Mouse (Mus musculus): ENCODE measurements at regions not wholly inside any gene's neighbourhood (a gene's known extent, or its start where the extent isn't known, plus 50 kb on each side); places are given as distances from the start of the nearest gene placed in this dataset.

DNA sequence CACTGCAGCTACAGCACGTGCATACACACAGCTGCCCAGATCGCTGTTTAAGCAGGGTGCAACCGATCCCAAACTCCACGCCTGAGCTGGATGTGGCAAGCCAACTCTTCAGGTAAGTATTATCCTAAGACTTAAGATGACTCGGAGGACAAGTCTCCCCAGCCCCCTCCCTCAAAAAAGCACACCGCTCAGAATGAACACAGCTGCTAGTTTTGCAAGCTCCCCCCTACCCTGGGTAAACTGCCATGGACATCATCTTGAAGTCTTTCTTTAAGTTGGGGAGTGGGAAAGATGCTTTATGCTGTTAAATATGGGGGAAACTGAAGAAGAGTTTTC is 448.1 kb downstream of the Cd83 start:
- ATAC-seq (ENCODE audit: low read depth) = no peak
- WGBS (ENCODE audit: insufficient replicate concordance) = 74% methylated on average over 6 of the region's 6 CpGs
- DNase-seq = no peak
- no peaks in the 10 kb centered on the region for H3K9me3 ChIP-seq (replicated peaks)
- no peaks in the 10 kb centered on the region for H3K36me3 ChIP-seq
- no peaks in the 10 kb centered on the region for H3K27me3 ChIP-seq
- H3K27ac ChIP-seq = no peak overlapping the region
- H3K4me1 ChIP-seq (replicated peaks) = peaks cover 5% of the 10 kb centered on the region; the same call in 1 of the 2 replicates
- H3K9ac ChIP-seq = no peak overlapping the region
- H3K4me2 ChIP-seq = no peak overlapping the region
- no peak overlapping the region for H3K4me3 ChIP-seq (replicated peaks)

DNA sequence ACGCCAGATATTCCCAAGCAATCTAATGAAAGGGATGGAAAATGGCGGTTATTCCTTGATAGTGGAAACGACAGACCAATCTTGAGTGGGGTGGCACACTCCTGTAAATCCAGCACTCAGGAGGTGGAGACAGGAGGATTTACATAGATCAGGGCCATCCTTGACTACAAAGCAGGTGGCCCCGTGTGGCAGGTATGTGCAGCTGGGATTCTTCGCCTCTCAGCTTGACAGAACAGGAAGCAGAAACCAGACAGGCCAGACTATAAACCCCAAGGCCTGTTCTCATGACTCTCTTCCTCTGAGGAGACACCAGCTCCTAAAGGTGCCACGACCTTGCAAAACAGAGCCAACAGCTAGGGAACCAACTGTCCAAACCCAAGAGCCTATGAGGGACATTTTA is 449.7 kb downstream of the Cd83 start:
- ATAC-seq (ENCODE audit: low read depth) (no peak), DNase-seq (no peak)
- 64% methylated on average over 6 of the region's 6 CpGs for WGBS (ENCODE audit: insufficient replicate concordance)
- no peak overlapping the region for H3K4me3 ChIP-seq (replicated peaks)
- no peaks in the 10 kb centered on the region for H3K27me3 ChIP-seq
- no peak overlapping the region for H3K9ac ChIP-seq
- H3K36me3 ChIP-seq = no peaks in the 10 kb centered on the region
- H3K9me3 ChIP-seq (replicated peaks) = no peaks in the 10 kb centered on the region
- no peaks in the 10 kb centered on the region for H3K4me1 ChIP-seq (replicated peaks)
- no peak overlapping the region for H3K27ac ChIP-seq
- no peak overlapping the region for H3K4me2 ChIP-seq

DNA sequence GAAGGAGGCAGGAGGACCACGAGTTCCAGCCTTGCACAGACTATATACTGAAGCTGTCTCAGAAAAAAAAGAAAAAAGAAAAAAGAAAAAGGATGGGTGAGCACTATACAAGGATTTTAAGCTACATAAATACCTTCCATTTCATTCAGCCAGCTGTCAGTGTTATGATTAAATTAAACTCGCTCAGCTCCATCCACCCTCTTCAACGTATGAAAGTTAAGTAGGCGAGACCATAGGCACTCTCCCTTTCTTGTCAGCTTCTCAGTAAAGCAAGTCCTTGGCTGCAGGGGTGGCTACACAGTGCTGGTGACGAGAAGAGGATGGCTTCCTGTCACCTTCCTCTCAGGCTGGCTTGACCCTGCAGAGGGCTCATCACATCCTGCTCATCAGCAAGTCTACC is 450.7 kb downstream of the Cd83 start:
- no peak overlapping the region for H3K4me3 ChIP-seq (replicated peaks)
- H3K27ac ChIP-seq = no peak overlapping the region
- no peaks in the 10 kb centered on the region for H3K27me3 ChIP-seq
- H3K4me1 ChIP-seq (replicated peaks) = no peaks in the 10 kb centered on the region
- no peaks in the 10 kb centered on the region for H3K36me3 ChIP-seq
- ATAC-seq (ENCODE audit: low read depth) (no peak), DNase-seq (no peak)
- no peaks in the 10 kb centered on the region for H3K9me3 ChIP-seq (replicated peaks)
- no peak overlapping the region for H3K9ac ChIP-seq
- WGBS (ENCODE audit: insufficient replicate concordance) = 63% methylated on average over 5 of the region's 5 CpGs
- no peak overlapping the region for H3K4me2 ChIP-seq

DNA sequence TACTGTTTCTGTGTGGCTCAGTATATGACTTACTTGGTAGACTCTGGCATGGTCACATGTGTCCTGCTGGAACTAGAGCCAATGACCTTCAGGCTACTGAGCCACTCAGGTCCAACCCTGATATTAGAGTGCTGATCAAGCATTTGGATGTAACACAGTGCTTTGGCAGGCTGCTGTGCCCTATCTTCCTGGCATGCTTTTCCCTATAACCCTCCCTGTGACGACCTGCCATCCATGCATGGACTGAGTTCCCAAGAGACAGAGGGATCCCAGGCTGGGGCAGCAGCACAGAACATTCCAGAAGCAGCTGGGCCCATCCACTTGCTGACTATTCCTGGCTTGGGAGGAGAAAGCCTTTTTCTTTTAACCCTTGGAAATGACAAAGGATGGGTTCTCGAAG is 451.4 kb downstream of the Cd83 start:
- Histone ChIP-seq H3K4me1 (replicated peaks) (no peaks in the 10 kb centered on the region), H3K4me3 (replicated peaks) (no peak overlapping the region), H3K9ac (no peak overlapping the region), H3K4me2 (no peak overlapping the region), H3K36me3 (no peaks in the 10 kb centered on the region), H3K9me3 (replicated peaks) (no peaks in the 10 kb centered on the region), H3K27me3 (no peaks in the 10 kb centered on the region), H3K27ac (no peak overlapping the region)
- ATAC-seq (ENCODE audit: low read depth) = no peak
- no peak for DNase-seq
- WGBS (ENCODE audit: insufficient replicate concordance) = 54% methylated on average over 2 of the region's 2 CpGs

DNA sequence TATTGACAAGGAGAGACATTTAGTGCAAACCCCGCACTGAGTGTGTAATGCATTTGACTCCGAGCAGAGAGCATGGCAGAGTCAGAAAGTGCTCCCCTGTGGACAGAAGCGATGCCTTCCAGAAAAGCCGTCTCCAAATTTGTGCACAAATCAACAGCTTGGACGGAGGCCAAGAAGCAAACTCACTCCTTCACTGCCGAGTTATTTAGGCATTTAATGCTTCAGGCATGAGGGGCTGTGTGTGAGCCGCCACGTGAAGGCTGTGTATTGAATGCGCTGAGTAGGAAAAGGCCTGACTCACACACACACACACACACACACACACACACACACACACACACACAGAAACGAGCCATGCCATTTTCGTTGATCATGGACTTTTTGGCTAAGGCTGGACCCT is 453.7 kb downstream of the Cd83 start:
- Histone ChIP-seq H3K4me1 (replicated peaks) (no peaks in the 10 kb centered on the region), H3K4me2 (no peak overlapping the region), H3K27me3 (no peaks in the 10 kb centered on the region), H3K4me3 (replicated peaks) (no peak overlapping the region), H3K9ac (no peak overlapping the region), H3K27ac (no peak overlapping the region), H3K36me3 (no peaks in the 10 kb centered on the region), H3K9me3 (replicated peaks) (no peaks in the 10 kb centered on the region)
- ATAC-seq (ENCODE audit: low read depth) (no peak), DNase-seq (no peak)
- 68% methylated on average over 11 of the region's 11 CpGs for WGBS (ENCODE audit: insufficient replicate concordance)

DNA sequence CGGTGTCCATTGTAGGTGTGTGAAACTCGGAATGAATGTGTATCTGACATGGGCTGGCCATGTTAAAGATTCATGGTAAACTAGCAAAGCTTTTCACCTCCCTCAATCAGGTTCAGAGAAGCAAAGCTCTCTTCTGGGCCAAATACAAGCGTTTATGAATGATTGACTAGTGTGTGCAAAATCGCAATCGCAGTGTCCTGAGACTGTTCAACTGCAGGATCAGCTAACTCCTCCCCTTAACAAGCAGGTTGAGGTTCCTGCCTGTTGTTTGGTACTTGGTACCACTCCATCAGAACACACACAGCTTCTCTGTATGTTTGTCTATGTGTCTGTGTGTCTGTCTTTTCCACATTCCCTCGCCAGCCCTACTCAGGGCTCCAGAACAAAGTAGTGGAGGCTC is 458.6 kb downstream of the Cd83 start:
- Histone ChIP-seq H3K4me3 (replicated peaks) (no peak overlapping the region), H3K9ac (no peak overlapping the region), H3K4me1 (replicated peaks) (peaks cover under 1% of the 10 kb centered on the region; the same call in 1 of the 2 replicates), H3K27me3 (no peaks in the 10 kb centered on the region), H3K9me3 (replicated peaks) (no peaks in the 10 kb centered on the region), H3K36me3 (no peaks in the 10 kb centered on the region), H3K4me2 (no peak overlapping the region), H3K27ac (no peak overlapping the region)
- ATAC-seq (ENCODE audit: low read depth) (no peak), DNase-seq (no peak)
- WGBS (ENCODE audit: insufficient replicate concordance) = 76% methylated on average over 6 of the region's 6 CpGs

DNA sequence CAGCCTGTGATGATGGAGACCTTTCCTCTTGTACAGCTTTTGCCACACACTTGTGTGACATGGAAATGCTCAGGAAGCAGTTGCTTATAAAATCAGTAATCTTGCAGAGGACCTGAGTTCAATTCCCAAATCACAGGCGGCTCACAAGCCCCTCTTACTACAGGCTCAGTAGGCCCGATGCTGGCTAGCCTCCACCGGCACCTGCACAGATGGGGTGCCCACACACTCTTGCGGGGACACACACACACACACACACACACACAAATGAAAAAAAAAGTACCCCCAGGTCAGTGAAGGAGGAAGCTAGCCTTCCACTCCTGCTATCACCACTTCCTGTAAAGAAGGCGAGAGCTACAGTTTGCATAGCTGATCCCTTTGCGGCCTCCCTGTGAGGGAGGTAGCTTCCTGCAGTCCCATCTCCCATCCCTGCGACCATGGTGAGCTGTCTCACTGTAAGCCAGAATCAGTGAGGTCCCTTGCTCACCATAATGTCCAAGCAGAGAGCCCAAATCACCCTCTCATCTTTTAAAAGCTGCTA is 462.2 kb downstream of the Cd83 start:
- ATAC-seq (ENCODE audit: low read depth) = no peak
- DNase-seq = no peak
- Histone ChIP-seq H3K4me1 (replicated peaks) (peaks cover 9% of the 10 kb centered on the region; the same call in 1 of the 2 replicates), H3K4me2 (no peak overlapping the region), H3K27ac (no peak overlapping the region), H3K4me3 (replicated peaks) (no peak overlapping the region), H3K27me3 (no peaks in the 10 kb centered on the region), H3K36me3 (no peaks in the 10 kb centered on the region), H3K9me3 (replicated peaks) (no peaks in the 10 kb centered on the region), H3K9ac (no peak overlapping the region)
- 31% methylated on average over 7 of the region's 7 CpGs for WGBS (ENCODE audit: insufficient replicate concordance)

DNA sequence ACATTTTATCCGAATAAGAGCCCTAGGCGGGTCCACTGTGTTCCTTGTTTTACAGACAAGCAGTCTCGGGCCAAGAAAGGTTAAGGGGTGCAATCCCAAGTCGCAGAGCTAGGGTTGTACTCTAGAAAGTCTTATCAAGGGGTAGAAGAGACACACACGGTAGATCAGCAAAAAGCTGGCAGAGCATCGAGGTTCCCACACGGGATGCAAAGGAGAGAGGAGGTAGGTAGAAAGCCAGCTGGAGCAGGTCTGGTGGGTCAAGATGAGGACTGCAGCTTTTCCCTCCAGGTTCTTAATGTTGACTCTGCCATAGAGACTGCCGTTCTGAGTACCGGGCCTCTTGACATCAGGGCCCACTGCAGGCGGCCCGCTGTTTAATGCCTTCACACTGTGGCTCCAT is 463.3 kb downstream of the Cd83 start:
- no peaks in the 10 kb centered on the region for H3K36me3 ChIP-seq
- no peak overlapping the region for H3K4me3 ChIP-seq (replicated peaks)
- no peak overlapping the region for H3K27ac ChIP-seq
- no peak for DNase-seq
- no peak overlapping the region for H3K4me2 ChIP-seq
- no peak for ATAC-seq (ENCODE audit: low read depth)
- H3K27me3 ChIP-seq = no peaks in the 10 kb centered on the region
- H3K9ac ChIP-seq = no peak overlapping the region
- WGBS (ENCODE audit: insufficient replicate concordance) = 58% methylated on average over 11 of the region's 11 CpGs
- peaks cover 9% of the 10 kb centered on the region; the same call in 1 of the 2 replicates for H3K4me1 ChIP-seq (replicated peaks)
- H3K9me3 ChIP-seq (replicated peaks) = no peaks in the 10 kb centered on the region

DNA sequence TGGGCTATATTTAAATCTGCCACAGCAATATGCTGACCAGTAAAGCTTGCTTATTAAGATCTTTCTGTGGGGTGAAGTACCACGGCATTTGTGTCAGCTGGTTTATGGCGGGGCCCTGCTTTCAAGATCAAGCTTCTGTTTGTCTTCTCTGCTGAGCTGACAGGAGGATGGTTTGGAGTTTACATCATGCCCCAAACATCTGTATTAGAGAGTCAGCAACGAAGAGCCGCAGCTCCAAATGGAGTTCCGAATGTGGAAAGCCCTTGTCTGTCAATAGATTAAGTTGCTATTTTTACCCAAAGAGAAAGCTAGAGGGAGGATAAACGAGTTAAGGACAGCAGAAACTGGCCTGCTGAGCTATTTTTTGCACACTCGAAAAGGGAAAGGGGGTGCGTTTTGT is 463.8 kb downstream of the Cd83 start:
- no peak for DNase-seq

DNA sequence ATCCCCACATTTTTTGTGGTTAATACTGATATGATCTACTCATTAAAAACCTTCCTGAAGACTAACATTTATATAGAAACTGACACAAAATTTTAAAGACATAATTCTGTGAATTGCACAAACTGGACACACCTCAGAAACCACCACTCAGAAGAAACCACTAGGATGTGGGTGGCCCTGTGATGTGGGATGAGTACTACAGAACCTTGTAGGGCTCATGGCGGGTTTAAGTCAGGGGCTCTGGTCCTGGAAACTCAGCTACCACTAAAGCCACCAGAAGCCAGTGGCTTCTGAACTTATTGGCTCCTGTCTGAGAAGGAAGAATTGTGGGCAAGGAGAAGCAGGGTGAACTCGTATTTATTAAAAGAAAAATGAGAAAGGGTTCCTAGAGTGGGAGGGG is 464.5 kb downstream of the Cd83 start:
- ATAC-seq (ENCODE audit: low read depth) (no peak), DNase-seq (no peak)
- no peak overlapping the region for H3K27ac ChIP-seq
- no peak overlapping the region for H3K4me3 ChIP-seq (replicated peaks)
- no peak overlapping the region for H3K4me2 ChIP-seq
- no peaks in the 10 kb centered on the region for H3K36me3 ChIP-seq
- no peak overlapping the region for H3K9ac ChIP-seq
- WGBS (ENCODE audit: insufficient replicate concordance) = 58% methylated on average over 2 of the region's 2 CpGs
- H3K4me1 ChIP-seq (replicated peaks) = peaks cover 9% of the 10 kb centered on the region; the same call in 1 of the 2 replicates
- H3K9me3 ChIP-seq (replicated peaks) = no peaks in the 10 kb centered on the region
- H3K27me3 ChIP-seq = no peaks in the 10 kb centered on the region

More for the DNA sequence above, 463.8 kb downstream of the Cd83 start:
- Histone ChIP-seq H3K4me2 (no peak overlapping the region), H3K9me3 (replicated peaks) (no peaks in the 10 kb centered on the region), H3K27ac (no peak overlapping the region), H3K36me3 (no peaks in the 10 kb centered on the region), H3K9ac (no peak overlapping the region), H3K4me1 (replicated peaks) (peaks cover 9% of the 10 kb centered on the region; the same call in 1 of the 2 replicates), H3K27me3 (no peaks in the 10 kb centered on the region), H3K4me3 (replicated peaks) (no peak overlapping the region)
- ATAC-seq (ENCODE audit: low read depth) = no peak
- 27% methylated on average over 8 of the region's 8 CpGs for WGBS (ENCODE audit: insufficient replicate concordance)

DNA sequence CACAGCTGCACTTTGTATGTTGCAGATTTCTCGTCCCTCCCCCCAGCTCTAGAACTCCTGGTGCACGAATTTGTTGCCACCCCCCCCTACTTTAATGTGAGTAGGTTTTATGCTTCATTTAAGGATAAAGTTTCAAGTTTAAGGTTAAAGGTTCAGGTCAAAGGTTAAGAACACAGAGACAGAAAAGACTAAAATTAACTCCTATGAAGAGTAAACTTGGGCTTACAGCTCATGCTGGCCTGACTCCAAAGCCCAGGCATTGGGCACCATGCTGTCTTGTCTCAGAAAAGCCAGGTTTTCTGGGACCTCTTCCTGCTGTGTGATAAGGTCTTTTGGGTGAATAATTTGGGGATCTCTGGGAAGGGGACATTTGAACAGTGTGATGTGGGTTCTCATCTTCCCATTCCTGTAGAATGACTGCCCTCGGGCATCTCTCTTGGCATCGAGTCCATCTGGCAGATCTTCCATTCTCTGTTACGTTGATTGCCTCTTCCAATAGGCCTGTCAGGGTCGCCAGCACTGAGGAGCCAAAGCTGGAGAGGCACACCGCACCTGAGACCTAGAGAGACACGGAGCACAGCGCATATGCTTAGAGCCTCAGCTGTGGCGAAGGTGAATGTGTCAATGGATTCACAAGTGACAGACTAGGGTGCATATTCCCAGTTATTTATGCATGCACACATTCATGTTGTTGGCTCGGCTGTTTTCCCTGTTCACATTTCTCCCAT is 466.1 kb downstream of the Cd83 start:
- no peaks in the 10 kb centered on the region for H3K9me3 ChIP-seq (replicated peaks)
- ATAC-seq (ENCODE audit: low read depth) = no peak
- DNase-seq = no peak
- 71% methylated on average over 11 of the region's 11 CpGs for WGBS (ENCODE audit: insufficient replicate concordance)
- no peak overlapping the region for H3K4me3 ChIP-seq (replicated peaks)
- no peaks in the 10 kb centered on the region for H3K27me3 ChIP-seq
- H3K36me3 ChIP-seq = no peaks in the 10 kb centered on the region
- H3K4me2 ChIP-seq = no peak overlapping the region
- peaks cover 9% of the 10 kb centered on the region; the same call in 1 of the 2 replicates for H3K4me1 ChIP-seq (replicated peaks)
- H3K9ac ChIP-seq = no peak overlapping the region
- no peak overlapping the region for H3K27ac ChIP-seq

DNA sequence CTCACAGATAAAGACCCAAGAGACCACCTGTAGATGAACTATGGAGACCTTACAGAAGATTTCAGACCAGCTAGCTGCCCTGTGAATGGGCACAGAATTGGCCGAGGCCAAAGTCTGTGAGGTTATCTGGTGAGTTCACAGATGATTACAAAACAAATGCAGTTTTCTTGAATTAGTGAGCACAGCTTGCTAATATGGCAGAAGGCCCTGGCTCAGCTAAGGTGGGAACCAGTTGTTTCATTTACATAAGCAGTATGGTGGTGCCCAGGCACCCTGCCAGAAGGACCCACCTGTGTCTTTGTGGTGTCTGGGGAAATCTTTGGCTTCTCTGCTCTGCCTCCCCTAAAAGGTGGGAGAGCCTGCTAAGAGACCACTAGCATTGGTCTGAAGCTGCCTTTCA is 466.9 kb downstream of the Cd83 start:
- WGBS (ENCODE audit: insufficient replicate concordance) = 46% methylated on average over 1 of the region's 1 CpGs
- no peak overlapping the region for H3K27ac ChIP-seq
- ATAC-seq (ENCODE audit: low read depth) = no peak

More for the DNA sequence above, 466.9 kb downstream of the Cd83 start:
- no peaks in the 10 kb centered on the region for H3K27me3 ChIP-seq
- no peak overlapping the region for H3K4me2 ChIP-seq
- H3K9me3 ChIP-seq (replicated peaks) = no peaks in the 10 kb centered on the region
- no peak overlapping the region for H3K9ac ChIP-seq
- no peak overlapping the region for H3K4me3 ChIP-seq (replicated peaks)
- peaks cover 9% of the 10 kb centered on the region; the same call in 1 of the 2 replicates for H3K4me1 ChIP-seq (replicated peaks)
- DNase-seq = no peak
- H3K36me3 ChIP-seq = no peaks in the 10 kb centered on the region
